Mouse (Mus musculus): ENCODE results near the gene Dcun1d4.

- TF ChIP-seq CTCF (IDR thresholded peaks at IDR 0.05; ENCODE audit: low read depth): no peak
- TF ChIP-seq EP300 (IDR thresholded peaks at IDR 0.05; ENCODE audit: low read depth): no peak
Measured at GRCm38 (mm10) chr5:73468462-73469433, 12.1 kb upstream of the Dcun1d4 start.

Data from heart, postnatal 0 days (tissue).